Mouse (Mus musculus) midbrain, embryonic 16.5 days (tissue): ENCODE data around the gene Oas1c. TPM values are rescaled to one million over a fixed set of nuclear protein-coding genes. Genes with fewer than 3 reads are reported as not detected.
A peak's percentile ranks its signal among the peaks of the same experiment; 100 is the strongest.

Experiments used
- ATAC-seq: fragments of 200-750 bp; cut with Nextera tagmentation; 2 replicates; pipeline ENCODE4 v1.8.0; 2017; ENCODE audit warnings: moderate TSS enrichment
- H3K27ac ChIP-seq: fragments of 300-500 bp; sonication (generic); 2 replicates; pipeline ENCODE4 v1.5.1; 2014; ENCODE audit warnings: mild to moderate bottlenecking, low read length, mixed read lengths
- H3K27me3 ChIP-seq: fragments of 300-500 bp; sonication (generic); 2 replicates; pipeline ENCODE4 v1.6.1; 2014; ENCODE audit warnings: low read depth, low read length, mixed read lengths; ENCODE audit not compliant: control insufficient read depth, insufficient read depth
- H3K36me3 ChIP-seq: fragments of 300-500 bp; sonication (generic); 2 replicates; pipeline ENCODE4 v1.6.1; 2014; ENCODE audit warnings: mild to moderate bottlenecking, low read length, moderate library complexity, mixed read lengths; ENCODE audit not compliant: control insufficient read depth, insufficient read depth
- H3K4me1 ChIP-seq: fragments of 300-500 bp; sonication (generic); 2 replicates; pipeline ENCODE4 v1.6.1; 2014; ENCODE audit warnings: mild to moderate bottlenecking, low read length, mixed read lengths; ENCODE audit not compliant: control insufficient read depth, insufficient read depth
- H3K4me2 ChIP-seq: fragments of 300-500 bp; sonication (generic); 2 replicates; pipeline ENCODE4 v1.6.1; 2014; ENCODE audit warnings: mild to moderate bottlenecking, low read length, mixed read lengths
- H3K4me3 ChIP-seq: fragments of 300-500 bp; sonication (generic); 2 replicates; pipeline ENCODE4 v1.5.1; 2014; ENCODE audit warnings: low read depth, mild to moderate bottlenecking, low read length, moderate library complexity, mixed read lengths
- H3K9ac ChIP-seq: fragments of 300-500 bp; sonication (generic); 2 replicates; pipeline ENCODE4 v1.6.1; 2014; ENCODE audit warnings: low read depth, low read length, mixed read lengths
- H3K9me3 ChIP-seq: fragments of 300-500 bp; sonication (generic); replicated peaks from 2 replicates; pipeline ENCODE4 v1.6.1; 2014; ENCODE audit warnings: mild to moderate bottlenecking, low read length, mixed read lengths; ENCODE audit not compliant: control insufficient read depth, poor library complexity, severe bottlenecking
- WGBS: fragments of 180-500 bp; shearing (Covaris S2); extraction: QIAGEN DNeasy Blood & Tissue Kit; methylation state at CpG from one replicate; pipeline ENCODE4 v1.1.7; 2014; 5-methylcytosine and 5-hydroxymethylcytosine counted together
- microRNA-seq: library from miRNA; unstranded; fragments of <30 nt; microRNA quantifications from one replicate; pipeline ENCODE4, GENCODE M21; 2017
- polyA plus RNA-seq: library from polyadenylated mRNA; unstranded; fragments of >200 nt; fragmentation: Nextera tagmentation; extraction: Ambion mirVana; gene quantifications from 2 replicates; pipeline ENCODE4 v1.2.1, GENCODE M21; 2015

Oas1c gene
- polyA plus RNA-seq, 1 experiment from 2014 or later, result 0.45 TPM

DNA sequence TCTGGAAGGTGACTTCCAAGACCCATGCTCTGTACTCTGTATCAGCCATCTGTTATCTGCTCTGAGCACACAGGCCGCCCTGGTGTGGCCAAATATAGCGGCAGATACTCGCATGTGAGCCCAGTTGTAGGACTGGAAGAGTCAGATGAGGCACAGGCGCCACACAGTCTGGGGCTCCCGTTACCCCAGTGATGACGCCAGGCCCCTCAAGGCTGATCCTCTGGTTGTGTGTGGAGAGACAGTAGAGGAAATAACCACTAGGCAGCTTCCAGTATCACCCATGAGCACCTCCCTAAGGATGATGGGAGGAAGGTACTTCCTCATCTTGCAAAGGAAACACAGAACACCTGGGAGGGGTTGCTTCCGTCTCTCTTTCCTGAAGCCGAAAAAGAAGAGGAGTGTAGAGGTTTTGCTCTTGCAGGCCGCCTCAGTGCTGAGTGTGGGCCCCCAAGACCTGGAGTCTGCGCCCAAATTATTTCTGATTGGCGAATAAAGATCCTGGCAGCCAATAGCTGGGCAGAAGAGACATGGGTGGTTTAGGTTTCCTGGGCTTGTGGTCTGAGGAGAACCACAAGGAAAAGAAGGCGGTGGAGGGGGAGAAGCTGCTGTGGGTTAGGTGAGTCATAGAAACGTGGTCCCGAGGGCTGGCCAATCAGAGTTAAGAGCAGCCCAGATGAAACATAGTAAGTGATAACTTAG, 36.9 kb downstream of the Oas1c start:
- Histone ChIP-seq H3K27ac (no peak overlapping the region), H3K4me2 (no peak overlapping the region), H3K36me3 (no peaks in the 10 kb centered on the region), H3K9me3 (no peaks in the 10 kb centered on the region), H3K27me3 (no peaks in the 10 kb centered on the region), H3K9ac (no peak overlapping the region), H3K4me3 (no peak overlapping the region), H3K4me1 (no peaks in the 10 kb centered on the region)
- ATAC-seq, result no peak
- 84% methylated on average over 14 of the region's 14 CpGs for WGBS

DNA sequence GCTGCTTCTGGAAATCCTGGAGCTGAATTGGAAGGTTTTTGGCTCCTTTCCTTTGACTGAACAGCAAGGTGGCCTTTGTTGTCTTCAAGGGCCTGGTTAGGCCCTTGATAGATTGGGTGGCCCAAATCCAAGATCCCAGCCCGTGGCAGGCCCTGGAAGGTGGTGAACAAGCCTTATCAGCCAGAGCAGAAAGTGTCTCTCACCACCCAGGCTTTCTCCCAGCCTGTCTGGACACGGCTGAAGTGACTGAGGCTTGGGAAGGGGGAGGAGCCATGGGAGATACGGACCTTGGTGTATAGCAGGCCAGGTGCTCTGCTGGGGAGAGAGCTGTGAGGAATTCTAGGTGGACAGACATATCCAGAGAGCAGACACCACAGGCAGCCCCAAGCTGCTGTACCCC, 42.9 kb downstream of the Oas1c start:
- 64% methylated on average over 3 of the region's 3 CpGs for WGBS
- no peaks in the 10 kb centered on the region for H3K36me3 ChIP-seq
- no peaks in the 10 kb centered on the region for H3K4me1 ChIP-seq
- H3K27me3 ChIP-seq, result no peaks in the 10 kb centered on the region
- no peak for ATAC-seq
- no peaks in the 10 kb centered on the region for H3K9me3 ChIP-seq
- no peak overlapping the region for H3K27ac ChIP-seq
- H3K4me3 ChIP-seq, result no peak overlapping the region
- no peak overlapping the region for H3K9ac ChIP-seq
- no peak overlapping the region for H3K4me2 ChIP-seq

DNA sequence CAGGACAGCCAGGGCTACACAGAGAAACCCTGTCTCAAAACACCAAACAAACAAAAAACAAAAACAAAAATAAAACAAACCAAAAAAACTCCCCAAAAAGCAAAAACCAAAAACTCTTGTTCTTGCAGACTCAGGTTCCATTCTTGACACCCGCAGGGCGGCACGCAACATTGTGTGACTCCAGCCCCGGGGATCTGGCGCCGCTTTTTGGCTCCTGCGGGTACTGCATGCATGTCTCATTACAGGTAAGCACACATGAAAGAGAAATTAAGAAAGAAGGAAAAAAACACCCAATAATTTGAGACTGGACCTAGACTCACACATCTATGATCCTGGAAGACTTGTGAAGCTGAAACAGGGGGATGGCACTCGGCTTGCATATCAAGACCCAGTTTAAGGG, 47.3 kb downstream of the Oas1c start:
- Histone ChIP-seq H3K9me3 (no peaks in the 10 kb centered on the region), H3K9ac (no peak overlapping the region), H3K27ac (no peak overlapping the region), H3K36me3 (no peaks in the 10 kb centered on the region), H3K4me2 (no peak overlapping the region), H3K4me3 (no peak overlapping the region), H3K4me1 (no peaks in the 10 kb centered on the region), H3K27me3 (no peaks in the 10 kb centered on the region)
- no peak for ATAC-seq
- 76% methylated on average over 8 of the region's 8 CpGs for WGBS

DNA sequence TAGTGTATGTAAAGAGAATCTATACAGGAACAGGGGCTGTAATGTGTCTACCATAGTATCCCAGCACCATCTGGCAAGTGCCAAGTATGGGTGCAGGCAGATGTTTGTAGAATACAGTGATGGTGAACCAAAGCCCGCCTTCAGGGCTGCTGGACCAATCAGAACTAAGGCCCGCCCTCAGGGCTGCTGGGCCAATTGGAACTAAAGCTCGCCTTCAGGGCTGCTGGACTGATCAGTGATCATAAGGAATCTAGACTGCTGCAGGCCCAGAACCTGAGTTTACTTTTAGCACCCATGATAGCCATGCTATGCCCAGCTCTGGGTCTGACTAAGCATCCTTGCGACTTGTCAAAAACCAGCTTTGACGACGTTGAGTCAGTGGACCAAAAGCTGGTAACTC, 50.4 kb downstream of the Oas1c start:
- no peaks in the 10 kb centered on the region for H3K9me3 ChIP-seq
- H3K36me3 ChIP-seq, result no peaks in the 10 kb centered on the region
- H3K27ac ChIP-seq, result no peak overlapping the region
- no peaks in the 10 kb centered on the region for H3K27me3 ChIP-seq
- H3K4me1 ChIP-seq, result no peaks in the 10 kb centered on the region
- no peak overlapping the region for H3K9ac ChIP-seq
- WGBS, result 28% methylated on average over 6 of the region's 6 CpGs
- no peak for ATAC-seq
- peak overlapping the region; percentile 8; the same call in 1 of the 2 replicates for H3K4me2 ChIP-seq
- H3K4me3 ChIP-seq, result peak overlapping the region; percentile 6; the same call in 1 of the 2 replicates

DNA sequence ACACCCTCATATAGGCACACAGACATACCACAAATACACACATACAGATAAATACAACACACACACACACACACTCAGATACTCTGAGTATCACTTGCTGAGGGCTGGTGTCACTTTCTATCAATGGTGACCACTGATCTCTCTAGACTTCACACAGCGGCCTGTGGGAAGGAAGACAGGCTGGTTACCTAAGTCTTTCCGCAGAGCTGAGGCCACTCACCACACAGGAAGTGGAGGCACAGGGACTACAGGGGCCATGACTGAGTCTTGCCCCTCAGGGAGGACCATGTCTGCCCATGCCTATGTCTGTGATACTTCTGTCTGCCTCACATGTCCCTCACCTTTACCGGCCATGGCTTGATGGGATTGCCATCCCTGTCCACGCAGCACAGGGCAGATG, 58.1 kb downstream of the Oas1c start:
- H3K4me2 ChIP-seq, result no peak overlapping the region
- H3K9ac ChIP-seq, result no peak overlapping the region
- no peak overlapping the region for H3K27ac ChIP-seq
- ATAC-seq, result no peak
- no peaks in the 10 kb centered on the region for H3K4me1 ChIP-seq
- no peaks in the 10 kb centered on the region for H3K9me3 ChIP-seq
- H3K36me3 ChIP-seq, result no peaks in the 10 kb centered on the region
- H3K4me3 ChIP-seq, result no peak overlapping the region
- 91% methylated on average over 4 of the region's 4 CpGs for WGBS
- no peaks in the 10 kb centered on the region for H3K27me3 ChIP-seq

DNA sequence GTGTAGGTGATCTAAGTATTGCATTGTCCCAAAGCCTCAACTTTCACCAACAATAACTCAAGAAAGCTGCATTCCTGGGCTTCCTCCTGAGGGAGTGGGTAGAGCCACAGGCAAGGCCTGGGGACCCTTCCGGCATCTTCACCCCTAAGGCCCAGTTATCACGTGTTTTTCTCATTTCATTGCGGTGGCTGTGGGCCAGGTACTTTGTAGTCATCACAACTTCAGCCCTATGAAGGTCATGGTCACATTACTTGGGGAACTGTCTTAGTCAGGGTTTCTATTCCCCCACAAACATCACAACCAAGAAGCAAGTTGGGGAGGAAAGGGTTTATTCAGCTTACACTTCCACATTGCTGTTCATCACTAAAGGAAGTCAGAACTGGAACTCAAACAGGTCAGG, 59.5 kb downstream of the Oas1c start:
- WGBS, result 87% methylated on average over 3 of the region's 3 CpGs
- no peak overlapping the region for H3K9ac ChIP-seq
- H3K27me3 ChIP-seq, result no peaks in the 10 kb centered on the region
- no peaks in the 10 kb centered on the region for H3K9me3 ChIP-seq
- H3K4me3 ChIP-seq, result no peak overlapping the region
- no peaks in the 10 kb centered on the region for H3K4me1 ChIP-seq
- H3K27ac ChIP-seq, result no peak overlapping the region
- ATAC-seq, result no peak
- H3K36me3 ChIP-seq, result no peaks in the 10 kb centered on the region
- no peak overlapping the region for H3K4me2 ChIP-seq

DNA sequence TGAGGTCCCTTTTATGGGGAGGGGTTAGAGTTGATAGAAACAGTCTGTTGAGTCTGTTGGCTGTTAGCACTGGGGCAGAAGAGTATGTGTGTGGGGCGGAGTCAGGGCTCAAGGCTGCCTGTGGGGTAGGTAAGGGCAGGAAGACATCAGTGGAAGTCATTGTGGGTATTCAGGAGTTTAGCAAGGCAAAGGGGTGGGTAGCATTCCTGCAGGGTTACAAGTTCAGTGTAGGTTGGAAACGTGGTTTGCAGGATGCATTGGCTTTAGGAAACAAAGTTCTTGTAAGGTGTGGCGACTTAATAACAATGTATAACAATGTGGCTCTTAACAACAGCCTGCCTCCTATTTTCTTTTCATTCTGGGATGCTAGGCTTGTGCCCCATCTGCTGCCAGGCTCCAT, 61.1 kb downstream of the Oas1c start:
- Histone ChIP-seq H3K4me3 (no peak overlapping the region), H3K9ac (no peak overlapping the region), H3K36me3 (no peaks in the 10 kb centered on the region), H3K27me3 (no peaks in the 10 kb centered on the region), H3K4me1 (peaks cover 1% of the 10 kb centered on the region; the same call in 1 of the 2 replicates), H3K9me3 (no peaks in the 10 kb centered on the region), H3K4me2 (no peak overlapping the region), H3K27ac (no peak overlapping the region)
- 72% methylated on average over 3 of the region's 3 CpGs for WGBS
- ATAC-seq, result no peak

Small RNA genes lying within 50 kb of the gene (microRNA-seq; reads per million reads assigned to microRNA genes)
- not detected for gene Gm22907

Other genes with a start within 250 kb of the Oas1c start
- gene Tpcn1, start 223.8 kb downstream of the Oas1c start, polyA plus RNA-seq, result 13.1 and 13.5 TPM in 2 replicates
- 2.0 and 2.1 TPM in 2 replicates for gene Iqcd, start 223.5 kb downstream of the Oas1c start, polyA plus RNA-seq
- gene Rita1, start 199.9 kb downstream of the Oas1c start, polyA plus RNA-seq, result 27.2 and 33.1 TPM in 2 replicates
- gene Ddx54, start 199.8 kb downstream of the Oas1c start, polyA plus RNA-seq, result 38.7 and 39.9 TPM in 2 replicates
- 0.47 and 1.2 TPM in 2 replicates for gene Cfap73, start 178.3 kb downstream of the Oas1c start, polyA plus RNA-seq
- gene Rasal1, start 163.7 kb downstream of the Oas1c start, polyA plus RNA-seq, result 2.4 and 4.9 TPM in 2 replicates
- gene Dtx1, start 100.6 kb downstream of the Oas1c start, polyA plus RNA-seq, result 49.6 and 50.2 TPM in 2 replicates
- 0.14 and 0.26 TPM in 2 replicates for gene Oas2, start 62.7 kb downstream of the Oas1c start, polyA plus RNA-seq
- gene Oas3, start 34.9 kb downstream of the Oas1c start, polyA plus RNA-seq, result 1.1 and 1.4 TPM in 2 replicates
- gene Oas1e, start 17.0 kb downstream of the Oas1c start, polyA plus RNA-seq, result 0.34 and 0.72 TPM in 2 replicates
- gene Oas1f, start 34.9 kb upstream of the Oas1c start, polyA plus RNA-seq, result not detected in 2 replicates
- not detected in 2 replicates for gene Oas1h, start 48.9 kb upstream of the Oas1c start, polyA plus RNA-seq
- not detected in 2 replicates for gene Oas1g, start 75.1 kb upstream of the Oas1c start, polyA plus RNA-seq
- 0.46 and 0.84 TPM in 2 replicates for gene Oas1a, start 95.0 kb upstream of the Oas1c start, polyA plus RNA-seq
- 0.16 and 0.23 TPM in 2 replicates for gene Oas1d, start 102.0 kb upstream of the Oas1c start, polyA plus RNA-seq
- 27.4 and 30.2 TPM in 2 replicates for gene Rph3a, start 197.6 kb upstream of the Oas1c start, polyA plus RNA-seq